Mouse (Mus musculus): Measurements from ENCODE around the gene Akap2.

DNA sequence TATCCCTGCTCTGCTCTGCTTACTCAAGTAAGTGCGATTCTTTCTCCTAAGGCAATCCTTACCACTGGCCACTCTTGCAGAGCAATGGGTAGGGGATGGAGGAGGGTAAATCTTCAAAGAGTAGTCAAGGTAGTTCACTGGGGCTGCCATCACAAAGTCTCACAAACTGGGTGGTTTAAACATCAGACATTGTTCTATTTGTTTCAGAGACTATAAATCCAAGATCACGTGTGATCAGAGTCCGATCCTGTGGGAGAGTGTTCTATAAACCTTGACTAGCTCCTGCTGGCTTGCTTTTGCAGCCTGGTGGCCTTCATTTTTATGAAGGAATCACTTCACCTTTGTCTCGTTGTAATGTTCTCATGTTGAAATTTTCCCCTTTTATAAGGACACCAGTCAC, 199.3 kb downstream of the Akap2 start:
- TF ChIP-seq CTCF (IDR thresholded peaks at IDR 0.05; ENCODE audit: low read depth, low read length) (no peak), POLR2A (IDR thresholded peaks at IDR 0.05; ENCODE audit: extremely low read depth, insufficient read depth, low read length) (no peak)
